Mouse (Mus musculus) bone marrow macrophage, adult 2 months (primary cell): ENCODE results near the gene Zfp526. TPM values are rescaled to one million over a fixed set of nuclear protein-coding genes. Genes with fewer than 3 reads are reported as not detected.

Experiments
- H3K27ac ChIP-seq: 2 replicates; pipeline ENCODE4 v1.5.1; 2012; ENCODE audit warnings: low read depth, low read length; ENCODE audit not compliant: insufficient read depth
- H3K4me1 ChIP-seq: 2 replicates; pipeline ENCODE4 v1.6.1; 2012; ENCODE audit warnings: low read length; ENCODE audit not compliant: control insufficient read depth, insufficient read depth
- H3K4me3 ChIP-seq: 2 replicates; pipeline ENCODE4 v1.5.1; 2012; ENCODE audit warnings: mild to moderate bottlenecking, low read length, moderate library complexity; ENCODE audit not compliant: insufficient read depth
- CTCF ChIP-seq: IDR thresholded peaks from 2 replicates; pipeline ENCODE4 v1.5.1; 2012; ENCODE audit warnings: low read depth, mild to moderate bottlenecking, low read length, moderate library complexity
- POLR2A ChIP-seq: IDR thresholded peaks from 2 replicates; pipeline ENCODE4 v1.6.1; 2012; ENCODE audit warnings: mild to moderate bottlenecking, low read depth, low read length, borderline replicate concordance
- polyA plus RNA-seq: library from polyadenylated mRNA; stranded (reverse); fragments of >200 nt; gene quantifications from 2 replicates; pipeline ENCODE4 v1.2.4, GENCODE M21; 2012; ENCODE audit not compliant: missing spikeins, insufficient read depth, insufficient read length

The Zfp526 gene
- polyA plus RNA-seq, 1 experiment, result 6.4 TPM

DNA sequence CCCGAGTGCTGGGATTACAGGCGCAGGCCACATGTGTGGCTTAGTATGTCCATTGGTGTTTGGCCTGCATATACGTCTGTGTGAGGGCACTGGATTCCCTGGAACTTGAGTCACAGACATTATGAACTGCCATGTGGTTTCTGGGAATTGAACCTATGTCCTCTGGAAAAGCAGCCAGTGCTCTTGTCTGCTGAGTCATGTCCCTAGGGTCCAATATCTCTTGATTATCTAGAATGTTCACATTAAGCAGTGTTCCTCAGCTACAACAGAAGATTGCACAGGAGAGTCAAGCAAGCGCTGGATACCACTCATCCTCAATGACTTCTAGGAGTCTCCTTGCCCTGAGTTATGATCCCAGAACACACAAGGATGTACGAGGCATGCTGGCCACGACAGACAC is 37.1 kb upstream of the Zfp526 start:
- Histone ChIP-seq H3K27ac (no peak overlapping the region), H3K4me3 (no peak overlapping the region), H3K4me1 (no peaks in the 10 kb centered on the region; the same call in 1 of the 2 replicates)
- TF ChIP-seq CTCF (no peak), POLR2A (no peak)

- H3K4me3 ChIP-seq, result no peak overlapping the region
- H3K4me1 ChIP-seq, result no peaks in the 10 kb centered on the region
- no peak overlapping the region for H3K27ac ChIP-seq
- TF ChIP-seq CTCF, result peak; percentile 77
- no peak for TF ChIP-seq POLR2A
Measured at GRCm38 (mm10) chr7:25187662-25188650, 33.3 kb upstream of the Zfp526 start.

DNA sequence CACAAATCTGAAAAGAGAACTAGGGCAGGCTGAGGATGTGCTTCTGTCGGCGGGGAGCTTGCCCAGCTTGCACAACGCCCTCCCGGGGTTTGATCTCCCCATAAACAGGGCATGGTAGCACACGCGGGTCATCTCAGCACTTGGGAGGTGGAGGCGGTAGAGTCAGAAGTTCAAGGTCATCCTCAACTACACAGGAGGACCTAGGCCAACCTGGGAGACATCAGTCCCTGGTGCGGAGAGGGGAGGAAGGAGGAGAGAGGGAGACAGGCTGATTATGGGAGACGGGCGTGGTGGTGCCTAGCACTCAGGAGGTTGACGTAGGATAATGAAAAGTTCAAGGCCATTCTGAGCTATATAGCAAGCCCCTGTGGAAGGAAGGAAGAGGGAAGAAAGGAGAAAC is 30.4 kb upstream of the Zfp526 start:
- Histone ChIP-seq H3K4me1 (no peaks in the 10 kb centered on the region), H3K27ac (no peak overlapping the region), H3K4me3 (no peak overlapping the region)
- TF ChIP-seq CTCF, result no peak
- no peak for TF ChIP-seq POLR2A

DNA sequence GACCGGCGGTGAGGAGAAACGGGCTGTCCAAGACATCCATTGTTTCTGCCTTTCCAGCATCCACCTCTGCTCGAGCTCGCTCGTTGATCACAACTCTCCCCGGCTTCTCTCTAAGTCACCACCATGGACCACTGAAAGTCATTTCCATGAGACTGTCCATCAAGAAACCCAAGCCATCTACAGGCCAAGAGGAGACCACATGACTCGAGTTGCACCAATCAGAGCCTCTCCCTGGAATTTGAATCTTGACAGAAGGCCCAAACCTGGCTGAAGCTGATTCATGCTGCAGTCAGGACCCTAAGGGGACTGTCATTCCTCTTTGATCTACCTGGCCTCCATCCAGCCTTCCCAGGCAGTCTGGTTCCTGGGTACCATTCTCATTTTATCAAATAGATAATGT is 29.1 kb upstream of the Zfp526 start:
- H3K4me3 ChIP-seq, result no peak overlapping the region
- H3K27ac ChIP-seq, result no peak overlapping the region
- H3K4me1 ChIP-seq, result no peaks in the 10 kb centered on the region
- TF ChIP-seq POLR2A (no peak), CTCF (no peak)

DNA sequence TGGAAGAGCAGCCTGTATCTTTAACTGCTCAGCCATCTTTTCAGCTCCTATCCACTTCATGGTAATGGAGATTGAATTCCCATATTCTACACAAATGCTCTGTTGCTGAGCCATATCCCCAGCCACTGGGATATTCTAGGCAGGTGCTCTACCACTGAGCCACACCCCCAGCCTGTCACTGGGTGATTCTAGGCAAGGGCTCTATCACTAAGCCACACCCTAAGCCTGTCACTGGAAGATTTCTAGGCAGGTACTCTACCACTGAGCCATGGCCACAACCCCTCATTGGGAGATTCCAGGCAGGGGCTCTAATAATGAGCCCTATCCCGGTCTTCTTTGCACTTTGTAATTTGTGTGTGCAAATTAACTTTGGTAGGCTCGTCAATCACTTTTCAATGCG is 26.1 kb upstream of the Zfp526 start:
- Histone ChIP-seq H3K4me3 (no peak overlapping the region), H3K27ac (no peak overlapping the region), H3K4me1 (no peaks in the 10 kb centered on the region)
- no peak for TF ChIP-seq CTCF

- H3K4me3 ChIP-seq, result no peak overlapping the region
- TF ChIP-seq POLR2A (no peak), CTCF (no peak)
- no peaks in the 10 kb centered on the region for H3K4me1 ChIP-seq
- H3K27ac ChIP-seq, result no peak overlapping the region
Measured at GRCm38 (mm10) chr7:25196107-25196506, 25.1 kb upstream of the Zfp526 start.

DNA sequence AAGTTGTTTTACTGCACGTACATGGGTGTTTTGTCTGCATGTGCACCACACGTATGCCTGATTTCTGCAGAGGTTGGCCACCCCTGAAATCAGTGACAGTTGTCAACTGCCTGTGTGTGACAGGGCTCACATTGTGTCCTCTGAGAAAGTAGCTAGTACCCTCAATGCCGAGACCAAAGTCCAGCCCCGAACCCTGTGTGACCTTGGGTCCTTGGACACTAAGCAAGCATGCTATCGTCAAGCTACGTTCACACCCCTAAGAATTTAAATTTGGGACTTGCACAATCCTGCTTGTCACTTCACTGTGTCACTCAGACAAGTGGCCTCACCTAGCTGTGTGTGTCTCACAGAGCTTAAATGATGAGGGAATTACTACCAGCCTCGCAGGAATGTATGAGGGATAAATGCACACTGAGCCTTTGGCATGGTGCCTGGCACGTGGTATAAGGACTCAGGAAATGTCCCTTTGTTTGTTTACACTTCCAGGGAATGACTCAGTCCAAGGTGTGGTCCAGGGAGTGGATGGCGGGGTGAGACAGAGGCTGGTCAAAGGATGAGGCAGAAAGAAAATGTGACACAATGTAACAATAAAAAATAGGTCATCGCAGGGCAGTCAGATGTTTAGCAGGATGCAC is 23.7 kb upstream of the Zfp526 start:
- Histone ChIP-seq H3K27ac (no peak overlapping the region), H3K4me3 (no peak overlapping the region), H3K4me1 (no peaks in the 10 kb centered on the region)
- TF ChIP-seq POLR2A, result no peak

- Histone ChIP-seq H3K4me1 (peaks cover 13% of the 10 kb centered on the region), H3K27ac (no peak overlapping the region), H3K4me3 (no peak overlapping the region)
- TF ChIP-seq POLR2A (no peak), CTCF (no peak)
Measured at GRCm38 (mm10) chr7:25203624-25204023, 17.6 kb upstream of the Zfp526 start.

GRCm38 (mm10) chr7:25205355-25206093 is 15.7 kb upstream of the Zfp526 start:
- H3K4me3 ChIP-seq, result no peak overlapping the region
- no peak for TF ChIP-seq CTCF
- no peak for TF ChIP-seq POLR2A
- H3K4me1 ChIP-seq, result peaks cover 13% of the 10 kb centered on the region
- H3K27ac ChIP-seq, result no peak overlapping the region

- no peak overlapping the region for H3K4me3 ChIP-seq
- TF ChIP-seq POLR2A (no peak), CTCF (no peak)
- no peak overlapping the region for H3K27ac ChIP-seq
- H3K4me1 ChIP-seq, result peaks cover 13% of the 10 kb centered on the region
Measured at GRCm38 (mm10) chr7:25206094-25206830, 15.0 kb upstream of the Zfp526 start.
